Mouse (Mus musculus) lung, embryonic 16.5 days (tissue): ENCODE results near the gene Elmo2. TPM values are rescaled to one million over a fixed set of nuclear protein-coding genes. Genes with fewer than 3 reads are reported as not detected.

ENCODE experiments used
- ATAC-seq: fragments of 200-750 bp; cut with Nextera tagmentation; 2 replicates; pipeline ENCODE4 v1.8.0; 2017; ENCODE audit warnings: low read depth, mild to moderate bottlenecking, moderate library complexity
- H3K27ac ChIP-seq: fragments of 300-500 bp; sonication (generic); 2 replicates; pipeline ENCODE4 v1.5.1; 2014; ENCODE audit warnings: mild to moderate bottlenecking, control low read depth, low read length
- H3K27me3 ChIP-seq: fragments of 300-500 bp; sonication (generic); 2 replicates; pipeline ENCODE4 v1.6.1; 2014; ENCODE audit warnings: low read depth, low read length, mixed read lengths; ENCODE audit not compliant: control insufficient read depth, insufficient read depth
- H3K36me3 ChIP-seq: fragments of 300-500 bp; sonication (generic); 2 replicates; pipeline ENCODE4 v1.6.1; 2014; ENCODE audit warnings: low read length; ENCODE audit not compliant: control insufficient read depth, insufficient read depth
- H3K4me1 ChIP-seq: fragments of 300-500 bp; sonication (generic); replicated peaks from 2 replicates; pipeline ENCODE4 v1.6.1; 2014; ENCODE audit warnings: low read length, mixed read lengths; ENCODE audit not compliant: control insufficient read depth, insufficient read depth
- H3K4me2 ChIP-seq: fragments of 300-500 bp; sonication (generic); 2 replicates; pipeline ENCODE4 v1.6.1; 2014; ENCODE audit warnings: low read depth, low read length, control low read depth
- H3K4me3 ChIP-seq: fragments of 300-500 bp; sonication (generic); 2 replicates; pipeline ENCODE4 v1.5.1; 2014; ENCODE audit warnings: mild to moderate bottlenecking, low read length, control low read depth
- H3K9ac ChIP-seq: fragments of 300-500 bp; sonication (generic); 2 replicates; pipeline ENCODE4 v1.6.1; 2014; ENCODE audit warnings: low read length, control low read depth
- H3K9me3 ChIP-seq: fragments of 300-500 bp; sonication (generic); 2 replicates; pipeline ENCODE4 v1.6.1; 2016; ENCODE audit warnings: low read length; ENCODE audit not compliant: control insufficient read depth
- WGBS: fragments of 180-500 bp; shearing (Covaris S2); extraction: QIAGEN DNeasy Blood & Tissue Kit; methylation state at CpG from one replicate; pipeline ENCODE4 v1.1.7; 2014; 5-methylcytosine and 5-hydroxymethylcytosine counted together
- polyA plus RNA-seq: library from polyadenylated mRNA; unstranded; fragments of >200 nt; fragmentation: Nextera tagmentation; extraction: Ambion mirVana; gene quantifications from 2 replicates; pipeline ENCODE4 v1.2.1, GENCODE M21; 2015

The Elmo2 gene
- polyA plus RNA-seq, result 76.6 and 82.8 TPM in 2 replicates

GRCm38 (mm10) chr2:165326304-165327190 is at the start of gene Elmo2:
Gene Elmo2 (minus strand): TSS chr2:165326479.
- peak within 1 kb of the TSS; percentile 68 for H3K27ac ChIP-seq
- WGBS, result under 1% methylated on average over 52 of the region's 55 CpGs
- H3K9ac ChIP-seq, result peak within 1 kb of the TSS; percentile 92
- H3K4me1 ChIP-seq, result peaks cover 40% of the 10 kb centered on the region
- no peaks in the 10 kb centered on the region for H3K27me3 ChIP-seq
- no peaks in the 10 kb centered on the region for H3K36me3 ChIP-seq
- H3K9me3 ChIP-seq, result no peaks in the 10 kb centered on the region
- ATAC-seq, result peak; percentile 98
- peak within 1 kb of the TSS; percentile 92 for H3K4me3 ChIP-seq
- H3K4me2 ChIP-seq, result peak within 1 kb of the TSS; percentile 93

- H3K9me3 ChIP-seq, result peaks cover 15% of the 10 kb centered on the region
- H3K4me3 ChIP-seq, result no peak overlapping the region
- no peak for ATAC-seq
- WGBS, result 60% methylated on average over 4 of the region's 4 CpGs
- H3K36me3 ChIP-seq, result peaks cover 44% of the 10 kb centered on the region
- H3K27ac ChIP-seq, result no peak overlapping the region
- no peak overlapping the region for H3K9ac ChIP-seq
- no peak overlapping the region for H3K4me2 ChIP-seq
- H3K4me1 ChIP-seq, result no peaks in the 10 kb centered on the region
- H3K27me3 ChIP-seq, result no peaks in the 10 kb centered on the region
Measured at GRCm38 (mm10) chr2:165376001-165376400, 49.7 kb upstream of the Elmo2 start.

GRCm38 (mm10) chr2:165375478-165375877 is 49.2 kb upstream of the Elmo2 start:
- ATAC-seq, result no peak
- no peak overlapping the region for H3K4me2 ChIP-seq
- H3K9ac ChIP-seq, result no peak overlapping the region
- H3K27ac ChIP-seq, result no peak overlapping the region
- H3K4me3 ChIP-seq, result no peak overlapping the region
- H3K4me1 ChIP-seq, result no peaks in the 10 kb centered on the region
- no peaks in the 10 kb centered on the region for H3K27me3 ChIP-seq
- H3K9me3 ChIP-seq, result peaks cover 10% of the 10 kb centered on the region; the same call in 1 of the 2 replicates
- peaks cover 39% of the 10 kb centered on the region for H3K36me3 ChIP-seq
- WGBS, result 84% methylated on average over 5 of the region's 5 CpGs

GRCm38 (mm10) chr2:165371066-165371465 is 44.8 kb upstream of the Elmo2 start:
- Histone ChIP-seq H3K36me3 (peaks cover 6% of the 10 kb centered on the region; the same call in 1 of the 2 replicates), H3K27me3 (peaks cover 8% of the 10 kb centered on the region), H3K4me3 (no peak overlapping the region), H3K4me1 (peaks cover 21% of the 10 kb centered on the region), H3K9me3 (no peaks in the 10 kb centered on the region), H3K4me2 (no peak overlapping the region), H3K9ac (no peak overlapping the region), H3K27ac (no peak overlapping the region)
- no peak for ATAC-seq
- 18% methylated on average over 3 of the region's 3 CpGs for WGBS

GRCm38 (mm10) chr2:165370348-165370747 is 44.1 kb upstream of the Elmo2 start:
- no peak overlapping the region for H3K9ac ChIP-seq
- WGBS, result 59% methylated on average over 3 of the region's 3 CpGs
- peaks cover 8% of the 10 kb centered on the region for H3K27me3 ChIP-seq
- peaks cover 21% of the 10 kb centered on the region for H3K4me1 ChIP-seq
- H3K4me2 ChIP-seq, result no peak overlapping the region
- ATAC-seq, result no peak
- H3K4me3 ChIP-seq, result no peak overlapping the region
- no peak overlapping the region for H3K27ac ChIP-seq
- H3K36me3 ChIP-seq, result peaks cover 6% of the 10 kb centered on the region; the same call in 1 of the 2 replicates
- H3K9me3 ChIP-seq, result no peaks in the 10 kb centered on the region

GRCm38 (mm10) chr2:165368496-165368895 is 42.2 kb upstream of the Elmo2 start, which contains the start of gene Zfp663:
Gene Zfp663 (minus strand): TSS chr2:165368729.
- no peak for ATAC-seq
- no peaks in the 10 kb centered on the region for H3K9me3 ChIP-seq
- peak within 1 kb of the TSS; percentile 48 for H3K4me2 ChIP-seq
- peak within 1 kb of the TSS; percentile 31; the same call in 1 of the 2 replicates for H3K27ac ChIP-seq
- peaks cover 8% of the 10 kb centered on the region for H3K27me3 ChIP-seq
- H3K4me1 ChIP-seq, result peaks cover 26% of the 10 kb centered on the region
- whole genome bisulfite sequencing, result under 1% methylated on average over 27 of the region's 27 CpGs
- peak within 1 kb of the TSS; percentile 35 for H3K4me3 ChIP-seq
- no peaks in the 10 kb centered on the region for H3K36me3 ChIP-seq
- H3K9ac ChIP-seq, result 0 out of 2 replicates have a peak within 1 kb of the TSS, but pooled peaks have one; percentile 35

- H3K4me3 ChIP-seq, result peak overlapping the region; percentile 35
- peaks cover 26% of the 10 kb centered on the region for H3K4me1 ChIP-seq
- peak overlapping the region; percentile 48 for H3K4me2 ChIP-seq
- 2% methylated on average over 13 of the region's 13 CpGs for WGBS
- peak; percentile 27; the same call in 1 of the 2 replicates for ATAC-seq
- H3K9me3 ChIP-seq, result no peaks in the 10 kb centered on the region
- H3K27me3 ChIP-seq, result peaks cover 8% of the 10 kb centered on the region
- H3K27ac ChIP-seq, result peak overlapping the region; percentile 31; the same call in 1 of the 2 replicates
- H3K36me3 ChIP-seq, result no peaks in the 10 kb centered on the region
- H3K9ac ChIP-seq, result 0 out of 2 replicates have a peak overlapping the region, but pooled peaks have one; percentile 7
Measured at GRCm38 (mm10) chr2:165367868-165368439, 41.7 kb upstream of the Elmo2 start.

- peaks cover 8% of the 10 kb centered on the region for H3K27me3 ChIP-seq
- peak; percentile 84 for ATAC-seq
- WGBS, result 1% methylated on average over 5 of the region's 8 CpGs
Measured at GRCm38 (mm10) chr2:165367047-165367520, 40.8 kb upstream of the Elmo2 start.

More at GRCm38 (mm10) chr2:165367047-165367520, 40.8 kb upstream of the Elmo2 start:
- Histone ChIP-seq H3K4me1 (peaks cover 26% of the 10 kb centered on the region), H3K4me3 (peak overlapping the region; percentile 27; the same call in 1 of the 2 replicates), H3K27ac (peak overlapping the region; percentile 46; the same call in 1 of the 2 replicates), H3K36me3 (no peaks in the 10 kb centered on the region), H3K9ac (no peak overlapping the region), H3K4me2 (peak overlapping the region; percentile 50), H3K9me3 (no peaks in the 10 kb centered on the region)
